Mouse (Mus musculus) bone marrow, adult 2 months (tissue): ENCODE results near the gene Olfr70. TPM values are rescaled to one million over a fixed set of nuclear protein-coding genes. Genes with fewer than 3 reads are reported as not detected.

Source experiments
- H3K27ac ChIP-seq: fragments of 200-500 bp; 2 replicates; pipeline ENCODE4 v1.5.1; 2012; ENCODE audit warnings: low read depth, mild to moderate bottlenecking, control low read depth, inconsistent platforms, low read length; ENCODE audit not compliant: control insufficient read depth, poor library complexity, insufficient read depth
- H3K4me1 ChIP-seq: fragments of 200-500 bp; 2 replicates; pipeline ENCODE4 v1.6.1; 2011; ENCODE audit warnings: low read length; ENCODE audit not compliant: control insufficient read depth, insufficient read depth
- H3K4me3 ChIP-seq: fragments of 200-500 bp; replicated peaks from 2 replicates; pipeline ENCODE3; 2011; ENCODE audit warnings: mild to moderate bottlenecking, low read depth, low read length, control low read depth; ENCODE audit not compliant: control insufficient read depth
- CTCF ChIP-seq: fragments of 200-500 bp; IDR thresholded peaks from 2 replicates; pipeline ENCODE4 v1.5.1; 2011; ENCODE audit warnings: low read length, control low read depth; ENCODE audit not compliant: control insufficient read depth, insufficient read depth
- POLR2A ChIP-seq: fragments of 200-500 bp; IDR thresholded peaks from 2 replicates; pipeline ENCODE4 v1.6.1; 2011; ENCODE audit warnings: low read depth, mild to moderate bottlenecking, control low read depth, low read length, borderline replicate concordance; ENCODE audit not compliant: control insufficient read depth
- WGBS: fragments of 180-500 bp; shearing (Covaris S2); methylation state at CpG from one replicate; pipeline ENCODE4 v1.1.7; 2018; 5-methylcytosine and 5-hydroxymethylcytosine counted together
- polyA plus RNA-seq: library from polyadenylated mRNA; stranded (reverse); fragments of >200 nt; gene quantifications from 2 replicates; pipeline ENCODE4 v1.2.4, GENCODE M21; 2011; ENCODE audit warnings: low replicate concordance; ENCODE audit not compliant: missing spikeins, insufficient read depth, insufficient read length

Gene Olfr70
- polyA plus RNA-seq, 1 experiment: not detected

DNA sequence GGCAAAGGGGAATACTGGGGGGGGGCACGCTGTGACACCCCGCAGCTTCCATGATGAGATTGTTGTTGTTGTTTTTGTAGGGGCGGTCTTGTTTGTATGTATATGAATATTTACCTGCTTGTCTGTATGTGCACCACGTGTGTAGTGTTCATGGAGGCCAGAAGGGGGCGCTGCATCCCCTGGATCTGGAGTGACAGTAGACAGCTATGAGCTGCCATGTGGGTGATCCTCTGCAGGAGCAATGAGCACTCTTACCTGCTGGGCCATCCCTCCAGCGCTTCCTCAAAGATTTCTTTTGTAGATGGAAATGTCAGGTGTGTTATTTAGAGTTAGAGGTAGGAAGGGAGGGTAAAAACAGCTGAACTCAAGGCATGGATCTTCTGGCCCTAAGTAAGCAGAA is 2.8 kb upstream of the Olfr70 start:
- TF ChIP-seq CTCF: peak; percentile 48
- no peak for TF ChIP-seq POLR2A
- no peak overlapping the region for H3K4me3 ChIP-seq
- 84% methylated on average over 6 of the region's 6 CpGs for WGBS
- no peaks in the 10 kb centered on the region for H3K4me1 ChIP-seq
- H3K27ac ChIP-seq: no peak overlapping the region

- WGBS: 80% methylated on average over 13 of the region's 13 CpGs
- H3K4me3 ChIP-seq: no peak overlapping the region
- H3K27ac ChIP-seq: no peak overlapping the region
- peaks cover 2% of the 10 kb centered on the region; the same call in 1 of the 2 replicates for H3K4me1 ChIP-seq
- TF ChIP-seq CTCF: no peak
- no peak for TF ChIP-seq POLR2A
These were observed 4.0 kb downstream of the Olfr70 start for GRCm38 (mm10) chr4:43696561-43696960.

DNA sequence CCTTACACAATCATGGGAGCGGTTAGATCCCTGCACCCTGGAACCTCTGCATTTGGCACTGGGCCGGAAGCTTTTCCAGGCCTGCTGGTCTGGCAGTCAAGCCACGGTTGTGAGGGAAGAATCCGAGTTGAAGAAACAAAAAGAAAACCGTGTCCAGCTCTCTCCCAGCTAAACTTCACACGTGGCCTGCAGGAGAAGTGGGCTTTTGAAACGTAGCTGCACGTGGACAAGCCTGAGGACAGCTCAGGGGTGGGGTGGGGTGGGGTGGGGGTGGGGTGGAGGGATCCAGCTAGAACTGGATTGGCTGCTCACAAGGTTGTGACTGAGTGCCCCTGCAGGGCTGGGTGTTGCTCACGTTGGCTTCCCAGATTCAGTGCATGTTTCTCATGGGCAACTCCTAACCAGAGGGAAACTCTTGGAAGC is 5.3 kb downstream of the Olfr70 start:
- TF ChIP-seq POLR2A (no peak), CTCF (no peak)
- WGBS: 29% methylated on average over 9 of the region's 9 CpGs
- Histone ChIP-seq H3K27ac (no peak overlapping the region), H3K4me3 (no peak overlapping the region), H3K4me1 (peaks cover 2% of the 10 kb centered on the region; the same call in 1 of the 2 replicates)

- no peak for TF ChIP-seq CTCF
- TF ChIP-seq POLR2A: no peak
- Histone ChIP-seq H3K27ac (no peak overlapping the region), H3K4me1 (peaks cover 2% of the 10 kb centered on the region; the same call in 1 of the 2 replicates), H3K4me3 (no peak overlapping the region)
- WGBS: 55% methylated on average over 1 of the region's 1 CpGs
These were observed 6.0 kb downstream of the Olfr70 start for GRCm38 (mm10) chr4:43694439-43695248.

DNA sequence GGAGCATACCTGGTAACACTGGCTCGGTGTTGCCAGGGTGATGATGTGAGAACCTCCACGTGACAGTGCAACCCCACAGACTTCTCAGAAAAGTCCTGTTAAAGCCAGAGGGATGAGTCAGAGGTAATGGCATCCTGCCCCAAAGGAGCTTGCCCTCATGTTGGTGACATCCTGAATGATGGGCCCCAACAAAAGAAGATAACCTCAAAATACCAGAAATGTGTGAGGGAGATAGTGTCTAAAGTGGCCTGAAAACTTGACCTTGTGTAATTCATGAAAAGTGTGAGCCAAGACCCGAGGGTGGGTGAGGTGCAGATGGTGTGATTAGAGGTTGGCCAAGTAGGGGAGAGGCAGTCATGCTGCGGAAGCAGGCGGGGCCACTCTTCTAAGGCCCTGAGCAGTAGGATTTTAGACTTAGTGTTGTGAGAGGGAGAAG is 6.8 kb downstream of the Olfr70 start:
- Histone ChIP-seq H3K27ac (no peak overlapping the region), H3K4me3 (no peak overlapping the region), H3K4me1 (peaks cover 2% of the 10 kb centered on the region; the same call in 1 of the 2 replicates)
- TF ChIP-seq POLR2A (no peak), CTCF (no peak)
- WGBS: 23% methylated on average over 5 of the region's 5 CpGs

GRCm38 (mm10) chr4:43691026-43691425 is 9.6 kb downstream of the Olfr70 start:
- Histone ChIP-seq H3K4me1 (peaks cover 2% of the 10 kb centered on the region; the same call in 1 of the 2 replicates), H3K27ac (no peak overlapping the region), H3K4me3 (no peak overlapping the region)
- no peak for TF ChIP-seq POLR2A
- no peak for TF ChIP-seq CTCF
- WGBS: 44% methylated on average over 5 of the region's 5 CpGs

- no peak overlapping the region for H3K4me3 ChIP-seq
- 88% methylated on average over 17 of the region's 17 CpGs for WGBS
- H3K4me1 ChIP-seq: peaks cover 2% of the 10 kb centered on the region; the same call in 1 of the 2 replicates
- TF ChIP-seq POLR2A (no peak), CTCF (no peak)
- H3K27ac ChIP-seq: no peak overlapping the region
These were observed 10.6 kb downstream of the Olfr70 start for GRCm38 (mm10) chr4:43690021-43690420.

DNA sequence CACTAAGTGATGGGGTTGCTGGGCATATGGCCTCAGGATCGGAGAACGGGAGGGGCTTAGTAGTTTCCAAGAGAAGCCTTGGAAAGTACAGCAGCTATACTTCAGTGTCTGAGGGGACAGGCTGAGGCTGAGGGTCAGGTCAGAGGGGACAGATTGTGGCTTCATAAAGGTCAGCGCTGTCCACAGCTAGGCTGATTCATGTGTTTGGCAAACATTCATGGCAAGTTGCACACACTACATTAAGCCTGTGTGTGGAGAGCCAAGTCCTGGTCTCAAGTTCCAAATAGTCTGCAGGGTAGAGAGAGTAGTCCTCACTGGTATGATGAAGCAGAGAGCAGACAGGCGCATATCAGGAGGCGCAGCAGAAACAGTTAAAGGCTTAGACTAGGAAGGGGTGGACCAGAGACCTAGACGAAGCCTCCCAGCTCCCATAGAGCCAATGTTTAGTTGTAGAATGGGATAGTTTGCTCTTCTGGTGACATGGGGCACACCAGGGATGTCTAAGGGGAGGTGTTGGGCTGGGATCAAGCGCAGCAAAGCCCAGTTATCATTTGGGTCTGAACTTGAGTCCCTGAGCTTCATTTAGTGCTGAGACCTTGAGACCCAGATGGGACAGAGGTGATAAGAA is 21.1 kb downstream of the Olfr70 start:
- Histone ChIP-seq H3K27ac (no peak overlapping the region), H3K4me3 (no peak overlapping the region), H3K4me1 (no peaks in the 10 kb centered on the region)
- 79% methylated on average over 7 of the region's 7 CpGs for whole genome bisulfite sequencing
- TF ChIP-seq POLR2A (no peak), CTCF (no peak)
